Mouse (Mus musculus) erythroblast, embryonic 14.5 days (primary cell): ENCODE measurements around the gene Gm3250. TPM values are rescaled to one million over a fixed set of nuclear protein-coding genes. Genes with fewer than 3 reads are reported as not detected.
"Not testable (repeated sequence)": the region's sequence is repeated elsewhere in the genome, so short reads cannot be mapped to it uniquely, and the experiment has no call there.

Experiments used
- H3K27me3 ChIP-seq: 2 replicates; pipeline ENCODE4 v1.6.1; 2012; ENCODE audit warnings: inconsistent platforms; ENCODE audit not compliant: control insufficient read depth
- H3K36me3 ChIP-seq: 2 replicates; pipeline ENCODE4 v1.6.1; 2012; ENCODE audit warnings: mild to moderate bottlenecking, inconsistent platforms; ENCODE audit not compliant: control insufficient read depth
- H3K4me1 ChIP-seq: 2 replicates; pipeline ENCODE4 v1.6.1; 2012; ENCODE audit warnings: inconsistent platforms; ENCODE audit not compliant: control insufficient read depth
- H3K4me3 ChIP-seq: replicated peaks from 2 replicates; pipeline ENCODE3; 2012; ENCODE audit warnings: moderate library complexity, mild to moderate bottlenecking, inconsistent platforms
- H3K9me3 ChIP-seq: 2 replicates; pipeline ENCODE4 v1.6.1; 2012; ENCODE audit warnings: low read length, inconsistent platforms, mixed read lengths; ENCODE audit not compliant: control insufficient read depth
- GATA1 ChIP-seq: IDR thresholded peaks from 2 replicates; pipeline ENCODE4 v1.6.1; 2012; ENCODE audit warnings: low read length, inconsistent platforms, mixed read lengths
- TAL1 ChIP-seq: IDR thresholded peaks from 3 replicates; pipeline ENCODE4 v1.6.1; 2012; ENCODE audit warnings: low read length, inconsistent platforms, mixed read lengths
- polyA plus RNA-seq: library from polyadenylated mRNA; stranded (reverse); fragments of >175 nt; gene quantifications from 2 replicates; pipeline ENCODE4 v1.2.3, GENCODE M21; 2012

Gm3250 gene
- polyA plus RNA-seq, 1 experiment: not detected

- not testable (repeated sequence) for H3K4me3 ChIP-seq, H3K9me3 ChIP-seq, H3K36me3 ChIP-seq, H3K27me3 ChIP-seq, H3K4me1 ChIP-seq
Measured at GRCm38 (mm10) chr10:77741924-77742688, 40.2 kb downstream of the Gm3250 start, which contains the start of gene Gm18596. Gene Gm18596, minus strand, starts transcription at chr10:77742638.

DNA sequence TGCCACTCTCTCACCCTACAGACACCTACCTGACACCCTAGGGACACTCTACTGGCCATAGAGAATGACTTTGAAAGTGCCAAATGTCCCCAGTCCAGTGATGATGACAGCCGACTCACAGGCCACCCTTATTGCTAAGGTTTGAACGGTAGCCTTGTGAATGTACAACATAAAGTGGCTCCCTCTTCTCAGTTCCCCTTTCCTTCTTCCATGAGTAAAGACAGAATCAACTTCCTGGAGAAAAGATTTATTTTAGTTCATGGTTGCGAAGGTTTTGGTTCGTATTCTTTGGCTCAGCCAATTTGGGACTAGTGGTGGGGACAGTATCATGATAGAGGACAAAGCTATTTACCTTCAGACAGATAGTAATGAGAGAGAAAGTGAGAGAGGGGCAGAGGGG, 43.4 kb downstream of the Gm3250 start:
- Histone ChIP-seq H3K9me3 (peaks cover 6% of the 10 kb centered on the region), H3K4me3 (no peak overlapping the region), H3K27me3 (no peaks in the 10 kb centered on the region), H3K4me1 (no peaks in the 10 kb centered on the region), H3K36me3 (no peaks in the 10 kb centered on the region)
- TF ChIP-seq GATA1 (no peak), TAL1 (no peak)

- H3K36me3 ChIP-seq: no peaks in the 10 kb centered on the region
Measured at GRCm38 (mm10) chr10:77735928-77736327, 46.4 kb downstream of the Gm3250 start.

More at GRCm38 (mm10) chr10:77735928-77736327, 46.4 kb downstream of the Gm3250 start:
- no peaks in the 10 kb centered on the region for H3K4me1 ChIP-seq
- peaks cover 6% of the 10 kb centered on the region for H3K9me3 ChIP-seq
- no peaks in the 10 kb centered on the region for H3K27me3 ChIP-seq
- TF ChIP-seq GATA1: no peak
- no peak for TF ChIP-seq TAL1
- H3K4me3 ChIP-seq: no peak overlapping the region

Other genes starting within 250 kb of the Gm3250 start
- 7.2 and 9.7 TPM in 2 replicates for gene Pttg1ip, start 200.8 kb downstream of the Gm3250 start, polyA plus RNA-seq
- gene Sumo3, start 176.4 kb downstream of the Gm3250 start, polyA plus RNA-seq: 3.1 and 3.3 TPM in 2 replicates
- gene Gm49325, start 176.3 kb downstream of the Gm3250 start, polyA plus RNA-seq: not detected in 2 replicates
- gene Ube2g2, start 160.3 kb downstream of the Gm3250 start, polyA plus RNA-seq: 2.6 and 2.9 TPM in 2 replicates
- not detected in 2 replicates for gene Tspear, start 96.0 kb downstream of the Gm3250 start, polyA plus RNA-seq
- gene Gm19402, start 91.8 kb downstream of the Gm3250 start, polyA plus RNA-seq: not detected in 2 replicates
- gene Gm9508, start 85.3 kb downstream of the Gm3250 start, polyA plus RNA-seq: not detected in 2 replicates
- not detected in 2 replicates for gene Gm10272, start 75.9 kb downstream of the Gm3250 start, polyA plus RNA-seq
- not detected in 2 replicates for gene Gm10024, start 71.1 kb downstream of the Gm3250 start, polyA plus RNA-seq
- gene Gm10142, start 66.7 kb downstream of the Gm3250 start, polyA plus RNA-seq: not detected in 2 replicates
- not detected in 2 replicates for gene Krtap12-1, start 61.9 kb downstream of the Gm3250 start, polyA plus RNA-seq
- not detected in 2 replicates for gene Gm10100, start 56.1 kb downstream of the Gm3250 start, polyA plus RNA-seq
- not detected in 2 replicates for gene Gm18596, start 39.9 kb downstream of the Gm3250 start, polyA plus RNA-seq
- not detected in 2 replicates for gene Gm9736, start 31.2 kb downstream of the Gm3250 start, polyA plus RNA-seq
- not detected in 2 replicates for gene Gm3233, start 22.9 kb downstream of the Gm3250 start, polyA plus RNA-seq
- not detected in 2 replicates for gene Gm3238, start 11.2 kb downstream of the Gm3250 start, polyA plus RNA-seq
- not detected in 2 replicates for gene Gm7138, start 5.6 kb downstream of the Gm3250 start, polyA plus RNA-seq
- gene Gm7137, start 5.7 kb upstream of the Gm3250 start, polyA plus RNA-seq: not detected in 2 replicates
- not detected in 2 replicates for gene Gm9639, start 12.5 kb upstream of the Gm3250 start, polyA plus RNA-seq
- not detected in 2 replicates for gene Gm19668, start 16.6 kb upstream of the Gm3250 start, polyA plus RNA-seq
- gene Gm9507, start 29.3 kb upstream of the Gm3250 start, polyA plus RNA-seq: not detected in 2 replicates
- not detected in 2 replicates for gene Gm2696, start 32.1 kb upstream of the Gm3250 start, polyA plus RNA-seq
- gene Krtap10-4, start 44.6 kb upstream of the Gm3250 start, polyA plus RNA-seq: not detected in 2 replicates
- 0.04 TPM in 1 of 2 replicates, not detected in the other for gene Krtap10-10, start 53.4 kb upstream of the Gm3250 start, polyA plus RNA-seq
- not detected in 2 replicates for gene Gm36176, start 64.3 kb upstream of the Gm3250 start, polyA plus RNA-seq
- not detected in 2 replicates for gene Gm10318, start 70.3 kb upstream of the Gm3250 start, polyA plus RNA-seq
- gene Gm3285, start 79.4 kb upstream of the Gm3250 start, polyA plus RNA-seq: not detected in 2 replicates
- 0.01 TPM in 1 of 2 replicates, not detected in the other for gene Lrrc3, start 120.0 kb upstream of the Gm3250 start, polyA plus RNA-seq
- gene Trpm2, start 188.0 kb upstream of the Gm3250 start, polyA plus RNA-seq: 0.01 and 0.02 TPM in 2 replicates
- gene 1810043G02Rik, start 196.0 kb upstream of the Gm3250 start, polyA plus RNA-seq: 1.2 and 2.4 TPM in 2 replicates
- gene Pfkl, start 227.5 kb upstream of the Gm3250 start, polyA plus RNA-seq: 21.8 and 26.2 TPM in 2 replicates